Mouse (Mus musculus) R1 (cell line): Measurements from ENCODE around the gene Tspan15.

Experiments
- DNase-seq: peaks from one replicate; pipeline ENCODE4 v3.0.0-alpha.2; 2018; ENCODE audit warnings: low read depth, low spot score

Tspan15 gene

GRCm38 (mm10) chr10:62231395-62231732 is 313 bp upstream of the Tspan15 start:
- DNase-seq: no peak

- DNase-seq: no peak
Observed at GRCm38 (mm10) chr10:62228126-62228525, 2.9 kb downstream of the Tspan15 start.

GRCm38 (mm10) chr10:62225839-62226238 is 5.2 kb downstream of the Tspan15 start:
- DNase-seq: no peak

GRCm38 (mm10) chr10:62224231-62224630 is 6.8 kb downstream of the Tspan15 start:
- no peak for DNase-seq

- DNase-seq: peak; percentile 39
Observed at GRCm38 (mm10) chr10:62222777-62223176, 8.3 kb downstream of the Tspan15 start.

GRCm38 (mm10) chr10:62221647-62222046 is 9.4 kb downstream of the Tspan15 start:
- DNase-seq: no peak

GRCm38 (mm10) chr10:62220732-62221514 is 10.1 kb downstream of the Tspan15 start:
- no peak for DNase-seq

GRCm38 (mm10) chr10:62218789-62219172 is 12.3 kb downstream of the Tspan15 start:
- DNase-seq: no peak

- DNase-seq: peak; percentile 18
Observed at GRCm38 (mm10) chr10:62218044-62218788, 12.8 kb downstream of the Tspan15 start.

GRCm38 (mm10) chr10:62217196-62217595 is 13.9 kb downstream of the Tspan15 start:
- DNase-seq: peak; percentile 61

- no peak for DNase-seq
Observed at GRCm38 (mm10) chr10:62216595-62216994, 14.5 kb downstream of the Tspan15 start.

- DNase-seq: no peak
Observed at GRCm38 (mm10) chr10:62215633-62216032, 15.4 kb downstream of the Tspan15 start.

- no peak for DNase-seq
Observed at GRCm38 (mm10) chr10:62215169-62215616, 15.9 kb downstream of the Tspan15 start.

- no peak for DNase-seq
Observed at GRCm38 (mm10) chr10:62211310-62211709, 19.7 kb downstream of the Tspan15 start.

- no peak for DNase-seq
Observed at GRCm38 (mm10) chr10:62208241-62208896, 22.7 kb downstream of the Tspan15 start.

- no peak for DNase-seq
Observed at GRCm38 (mm10) chr10:62202574-62202973, 28.5 kb downstream of the Tspan15 start.

GRCm38 (mm10) chr10:62198891-62199290 is 32.2 kb downstream of the Tspan15 start:
- DNase-seq: no peak

GRCm38 (mm10) chr10:62197403-62197802 is 33.6 kb downstream of the Tspan15 start:
- DNase-seq: no peak

GRCm38 (mm10) chr10:62195376-62195775 is 35.7 kb downstream of the Tspan15 start:
- DNase-seq: no peak

- DNase-seq: no peak
Observed at GRCm38 (mm10) chr10:62194946-62195345, 36.1 kb downstream of the Tspan15 start.

- no peak for DNase-seq
Observed at GRCm38 (mm10) chr10:62194461-62194860, 36.6 kb downstream of the Tspan15 start.

- no peak for DNase-seq
Observed at GRCm38 (mm10) chr10:62194043-62194442, 37.0 kb downstream of the Tspan15 start.
